Mouse (Mus musculus): ENCODE measurements at regions not wholly inside any gene's neighbourhood (a gene's known extent, or its start where the extent isn't known, plus 50 kb on each side); places are given as distances from the start of the nearest gene placed in this dataset.

GRCm38 (mm10) chr13:46023630-46024041 is 58.8 kb upstream of the Atxn1 start:
- TF ChIP-seq ZC3H11A (IDR thresholded peaks at IDR 0.05; ENCODE audit: borderline replicate concordance, low read depth, low read length) (no peak), ZNF384 (IDR thresholded peaks at IDR 0.05; ENCODE audit: low read depth, low read length) (no peak), HCFC1 (IDR thresholded peaks at IDR 0.05; ENCODE audit: borderline replicate concordance, insufficient read depth, low read length) (no peak), MAFK (IDR thresholded peaks at IDR 0.05; ENCODE audit: insufficient read depth, low read depth, low read length) (no peak), CHD2 (IDR thresholded peaks at IDR 0.05; ENCODE audit: low read depth, low read length) (no peak)
- no peak for DNase-seq (ENCODE audit: low read depth, low spot score)
- Histone ChIP-seq H3K27ac (ENCODE audit: insufficient read depth, low read depth, low read length, poor library complexity, severe bottlenecking) (no peak overlapping the region), H3K4me3 (ENCODE audit: insufficient read depth in 1 of 2, low read depth in 1 of 2, low read length in 2 of 2, poor library complexity in 1 of 2, severe bottlenecking in 1 of 2) (no peak overlapping the region), H3K9ac (ENCODE audit: insufficient read depth, low read depth, low read length, poor library complexity, severe bottlenecking) (no peak overlapping the region), H3K36me3 (ENCODE audit: control insufficient read depth, insufficient read depth, low read length, poor library complexity, severe bottlenecking) (no peaks in the 10 kb centered on the region), H3K9me3 (ENCODE audit: control insufficient read depth, insufficient read depth, low read depth, low read length) (no peaks in the 10 kb centered on the region), H3K4me1 (ENCODE audit: control insufficient read depth in 2 of 2, insufficient read depth in 2 of 2, low read length in 2 of 2, poor library complexity in 1 of 2) (peaks cover 3 to 8% of the 10 kb centered on the region in 2 experiments; a peak in 2 of 4 replicates)
- in situ Hi-C loops (cut with MboI; ENCODE audit: low sequenced_read_pairs in 2 of 2, unreplicated experiment in 2 of 2) = no loop called here

- Histone ChIP-seq H3K9me3 (ENCODE audit: control insufficient read depth, insufficient read depth, low read depth, low read length) (no peaks in the 10 kb centered on the region), H3K27ac (ENCODE audit: insufficient read depth, low read depth, low read length, poor library complexity, severe bottlenecking) (no peak overlapping the region), H3K4me1 (ENCODE audit: control insufficient read depth in 2 of 2, insufficient read depth in 2 of 2, low read length in 2 of 2, poor library complexity in 1 of 2) (peaks cover 3 to 8% of the 10 kb centered on the region in 2 experiments; a peak in 2 of 4 replicates), H3K36me3 (ENCODE audit: control insufficient read depth, insufficient read depth, low read length, poor library complexity, severe bottlenecking) (no peaks in the 10 kb centered on the region), H3K9ac (ENCODE audit: insufficient read depth, low read depth, low read length, poor library complexity, severe bottlenecking) (no peak overlapping the region), H3K4me3 (ENCODE audit: insufficient read depth in 1 of 2, low read depth in 1 of 2, low read length in 2 of 2, poor library complexity in 1 of 2, severe bottlenecking in 1 of 2) (no peak overlapping the region)
- DNase-seq (ENCODE audit: low read depth, low spot score) = no peak
- TF ChIP-seq ZNF384 (IDR thresholded peaks at IDR 0.05; ENCODE audit: low read depth, low read length) (no peak), CHD2 (IDR thresholded peaks at IDR 0.05; ENCODE audit: low read depth, low read length) (no peak), ZC3H11A (IDR thresholded peaks at IDR 0.05; ENCODE audit: borderline replicate concordance, low read depth, low read length) (no peak), HCFC1 (IDR thresholded peaks at IDR 0.05; ENCODE audit: borderline replicate concordance, insufficient read depth, low read length) (no peak), MAFK (IDR thresholded peaks at IDR 0.05; ENCODE audit: insufficient read depth, low read depth, low read length) (no peak)
- in situ Hi-C loops (cut with MboI; ENCODE audit: low sequenced_read_pairs in 2 of 2, unreplicated experiment in 2 of 2) = no loop called here
Observed at GRCm38 (mm10) chr13:46023187-46023586, 58.4 kb upstream of the Atxn1 start.

- Histone ChIP-seq H3K9ac (ENCODE audit: insufficient read depth, low read depth, low read length, poor library complexity, severe bottlenecking) (no peak overlapping the region), H3K9me3 (ENCODE audit: control insufficient read depth, insufficient read depth, low read depth, low read length) (no peaks in the 10 kb centered on the region), H3K27ac (ENCODE audit: insufficient read depth, low read depth, low read length, poor library complexity, severe bottlenecking) (no peak overlapping the region), H3K36me3 (ENCODE audit: control insufficient read depth, insufficient read depth, low read length, poor library complexity, severe bottlenecking) (no peaks in the 10 kb centered on the region), H3K4me3 (ENCODE audit: insufficient read depth in 1 of 2, low read depth in 1 of 2, low read length in 2 of 2, poor library complexity in 1 of 2, severe bottlenecking in 1 of 2) (no peak overlapping the region), H3K4me1 (ENCODE audit: control insufficient read depth in 2 of 2, insufficient read depth in 2 of 2, low read length in 2 of 2, poor library complexity in 1 of 2) (peaks cover 3 to 9% of the 10 kb centered on the region in 2 experiments; a peak in 2 of 4 replicates)
- in situ Hi-C loops (cut with MboI; ENCODE audit: low sequenced_read_pairs in 2 of 2, unreplicated experiment in 2 of 2) = no loop called here
- DNase-seq (ENCODE audit: low read depth, low spot score) = no peak
- TF ChIP-seq MAFK (IDR thresholded peaks at IDR 0.05; ENCODE audit: insufficient read depth, low read depth, low read length) = no peak
- no peak for TF ChIP-seq ZC3H11A (IDR thresholded peaks at IDR 0.05; ENCODE audit: borderline replicate concordance, low read depth, low read length)
- TF ChIP-seq ZNF384 (IDR thresholded peaks at IDR 0.05; ENCODE audit: low read depth, low read length) = no peak
- TF ChIP-seq CHD2 (IDR thresholded peaks at IDR 0.05; ENCODE audit: low read depth, low read length) = no peak
- TF ChIP-seq HCFC1 (IDR thresholded peaks at IDR 0.05; ENCODE audit: borderline replicate concordance, insufficient read depth, low read length) = no peak
Observed at GRCm38 (mm10) chr13:46020945-46021835, 56.4 kb upstream of the Atxn1 start.

GRCm38 (mm10) chr13:46019431-46020166 is 54.8 kb upstream of the Atxn1 start:
- no peaks in the 10 kb centered on the region for H3K36me3 ChIP-seq (ENCODE audit: control insufficient read depth, insufficient read depth, low read length, poor library complexity, severe bottlenecking)
- peaks cover 5 to 15% of the 10 kb centered on the region in 2 experiments; a peak in 3 of 4 replicates for H3K4me1 ChIP-seq (ENCODE audit: control insufficient read depth in 2 of 2, insufficient read depth in 2 of 2, low read length in 2 of 2, poor library complexity in 1 of 2)
- no peak overlapping the region for H3K9ac ChIP-seq (ENCODE audit: insufficient read depth, low read depth, low read length, poor library complexity, severe bottlenecking)
- DNase-seq (ENCODE audit: low read depth, low spot score) = no peak
- no peaks in the 10 kb centered on the region for H3K9me3 ChIP-seq (ENCODE audit: control insufficient read depth, insufficient read depth, low read depth, low read length)
- in situ Hi-C loops (cut with MboI; ENCODE audit: low sequenced_read_pairs in 2 of 2, unreplicated experiment in 2 of 2) = no loop called here
- H3K27ac ChIP-seq (ENCODE audit: insufficient read depth, low read depth, low read length, poor library complexity, severe bottlenecking) = no peak overlapping the region
- TF ChIP-seq MAFK (IDR thresholded peaks at IDR 0.05; ENCODE audit: insufficient read depth, low read depth, low read length) (no peak), HCFC1 (IDR thresholded peaks at IDR 0.05; ENCODE audit: borderline replicate concordance, insufficient read depth, low read length) (no peak), ZNF384 (IDR thresholded peaks at IDR 0.05; ENCODE audit: low read depth, low read length) (no peak), ZC3H11A (IDR thresholded peaks at IDR 0.05; ENCODE audit: borderline replicate concordance, low read depth, low read length) (no peak), CHD2 (IDR thresholded peaks at IDR 0.05; ENCODE audit: low read depth, low read length) (no peak)
- no peak overlapping the region for H3K4me3 ChIP-seq (ENCODE audit: insufficient read depth in 1 of 2, low read depth in 1 of 2, low read length in 2 of 2, poor library complexity in 1 of 2, severe bottlenecking in 1 of 2)

Data from ES-E14 (cell line).